Mouse (Mus musculus) embryo, embryonic 11.5 days (tissue): ENCODE data around the gene Psmc3ip.

Source experiments
- DNase-seq: peaks from one replicate; pipeline ENCODE4 v3.0.0-alpha.2; 2012; ENCODE audit warnings: low read depth, low spot score

Psmc3ip gene

DNA sequence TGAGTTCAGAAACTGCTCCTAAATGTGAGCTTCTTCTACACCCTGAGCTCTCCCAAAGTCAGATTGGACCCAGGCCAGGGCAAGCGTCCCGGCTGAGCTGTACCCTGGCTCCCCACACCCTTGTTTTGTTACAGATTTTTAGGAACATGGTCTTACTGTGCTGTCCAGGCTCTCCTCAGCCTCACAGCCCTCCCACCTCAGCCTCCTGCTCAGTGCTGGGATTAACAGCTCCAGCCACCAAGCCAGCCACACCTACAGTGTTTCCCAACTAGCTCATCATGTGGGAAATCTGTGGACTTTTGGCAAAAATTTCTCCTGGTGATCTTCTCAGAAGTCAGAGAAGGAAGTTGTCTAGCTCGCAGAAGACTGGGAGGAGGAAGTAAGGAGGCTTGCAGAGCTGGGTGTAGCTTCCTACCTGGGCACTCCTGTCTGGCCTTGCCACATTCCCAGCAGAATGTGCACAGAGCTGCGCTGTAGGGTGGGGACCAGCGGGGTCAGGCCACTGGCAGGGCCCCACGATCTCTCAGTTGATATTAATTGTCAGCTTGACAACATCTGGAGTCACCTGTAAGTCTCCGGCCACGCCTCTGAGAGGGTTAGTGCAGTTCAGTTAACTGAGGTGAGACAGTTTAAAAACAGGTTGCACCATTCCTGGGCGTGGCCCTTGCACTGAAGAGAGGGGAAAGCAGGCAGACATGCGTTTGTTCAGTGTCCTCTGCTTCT, 42.3 kb downstream of the Psmc3ip start:
- no peak for DNase-seq

DNA sequence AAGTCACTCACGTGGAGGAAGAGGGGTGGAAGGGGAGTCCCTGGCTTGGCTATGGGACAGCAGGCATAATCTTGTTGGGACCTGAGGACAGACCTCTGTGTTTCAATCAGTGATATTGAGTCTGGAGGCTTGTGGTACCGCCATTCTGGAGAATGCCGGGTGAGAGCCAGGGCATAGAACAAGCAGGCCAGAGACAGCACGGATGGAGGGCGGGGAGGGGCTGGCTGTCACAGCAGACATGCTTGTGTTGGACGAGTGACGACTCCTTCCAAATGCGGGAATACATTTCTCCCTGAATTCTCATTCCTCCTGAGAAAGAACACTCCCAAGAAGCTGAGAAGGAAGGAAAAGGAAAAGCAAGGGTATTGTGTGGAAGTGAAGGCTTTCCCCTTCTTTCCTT, 43.6 kb downstream of the Psmc3ip start:
- no peak for DNase-seq

DNA sequence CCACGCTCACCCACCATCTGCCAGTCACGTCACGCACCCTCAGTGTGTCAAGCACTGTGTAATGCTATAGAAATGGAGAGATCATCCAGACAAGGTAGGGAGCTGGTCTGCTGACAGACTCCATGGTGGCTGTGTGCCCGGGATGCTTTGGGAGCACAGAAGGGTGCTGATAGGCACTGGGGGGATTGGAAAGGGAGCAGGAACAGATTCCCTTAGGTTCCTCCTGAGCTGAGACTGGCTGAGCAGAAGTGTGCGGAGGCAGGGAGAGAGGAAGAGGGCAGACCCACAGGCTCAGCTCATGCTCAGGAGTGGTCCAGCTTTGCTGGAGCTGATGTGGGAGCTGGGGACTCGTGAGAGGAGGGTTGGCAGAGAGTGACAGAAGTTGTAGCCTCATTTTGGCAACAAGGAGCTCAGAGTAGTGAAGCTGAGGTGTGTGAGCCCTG, 44.2 kb downstream of the Psmc3ip start:
- DNase-seq, result no peak

DNA sequence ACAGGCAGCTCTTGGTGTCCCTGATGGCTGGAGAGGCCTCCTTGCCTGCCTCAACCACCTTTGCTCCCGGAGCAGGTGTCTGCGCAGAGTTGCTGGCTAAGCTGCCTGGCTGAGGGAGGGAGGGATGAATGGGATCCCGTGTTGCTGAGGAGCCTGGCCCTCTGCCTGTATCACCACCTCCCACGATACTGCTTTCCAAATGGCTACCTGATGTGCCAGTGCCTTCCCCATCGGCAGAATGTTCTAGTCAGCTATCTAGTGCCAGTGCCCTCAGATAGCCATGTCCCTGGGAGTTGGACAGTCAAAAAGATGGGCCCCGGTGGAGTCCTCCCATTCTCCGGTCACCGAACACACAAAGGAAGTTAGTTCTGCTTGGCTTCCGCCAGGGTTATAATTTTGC, 44.9 kb downstream of the Psmc3ip start:
- DNase-seq, result no peak

DNA sequence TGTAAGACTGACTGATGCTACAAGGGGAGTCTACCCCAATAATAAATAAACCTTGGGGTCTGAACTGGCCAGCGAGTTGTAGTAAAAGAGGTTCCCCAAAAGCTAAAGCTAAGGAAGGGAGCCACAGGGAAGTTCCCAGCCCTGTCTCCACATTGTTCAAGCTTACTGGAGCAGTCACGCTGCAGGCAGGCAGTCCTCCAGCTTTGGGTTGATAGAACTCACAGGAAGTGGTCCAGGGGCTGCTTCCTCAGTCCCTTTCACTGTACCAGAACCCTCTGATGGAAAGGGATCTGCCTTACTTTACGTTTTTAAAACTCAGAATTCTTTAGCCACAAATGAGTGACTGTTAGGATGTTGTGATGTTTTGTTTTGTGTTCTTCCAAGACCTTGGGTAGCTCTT, 47.7 kb downstream of the Psmc3ip start:
- no peak for DNase-seq

DNA sequence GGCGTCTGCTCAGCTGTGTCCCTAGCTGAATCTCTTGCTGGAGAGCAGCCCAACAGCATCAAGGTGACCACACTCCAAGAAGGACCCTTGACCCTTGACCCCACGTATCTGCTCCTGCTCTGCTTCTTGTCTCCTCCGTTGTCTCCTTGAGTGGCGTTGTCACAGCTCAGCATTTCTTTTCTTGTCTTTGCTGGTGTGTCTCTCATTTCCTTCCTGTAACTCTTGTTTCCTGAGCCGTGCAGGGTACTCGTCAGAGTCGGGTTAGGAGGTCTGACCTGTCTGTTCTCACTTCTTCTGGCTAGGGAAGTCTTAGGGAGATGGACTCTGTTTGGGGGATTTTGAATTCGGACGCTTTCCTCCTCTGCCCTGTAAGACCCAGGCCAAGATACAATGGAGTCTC, 48.8 kb downstream of the Psmc3ip start:
- DNase-seq, result no peak

DNA sequence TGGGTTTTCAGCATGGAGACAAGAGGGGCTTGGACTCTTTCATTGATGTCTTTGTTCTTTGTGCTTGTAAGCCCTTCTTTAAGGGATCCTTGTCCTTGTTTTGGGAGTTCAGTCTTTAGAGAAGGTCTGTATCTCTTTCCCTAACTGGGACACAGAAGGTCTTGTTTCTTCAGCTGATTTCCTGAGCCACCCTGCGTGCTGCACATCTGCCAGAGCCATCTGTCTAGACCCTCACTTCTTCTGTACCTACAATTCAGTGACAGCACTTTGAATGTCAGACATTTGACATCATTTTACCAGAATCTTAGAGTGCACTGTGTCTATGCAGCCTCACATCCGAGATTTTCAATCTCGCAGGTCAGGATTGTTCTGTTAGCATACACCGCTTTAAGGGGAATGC, 49.4 kb downstream of the Psmc3ip start:
- DNase-seq, result no peak
